Mouse (Mus musculus) ovary, adult 18-20 months (tissue): ENCODE data around the gene Tbc1d2b.

ENCODE experiments used
- DNase-seq: peaks from one replicate; pipeline ENCODE4 v3.0.0; 2022; ENCODE audit warnings: low spot score, mixed read lengths

The Tbc1d2b gene

DNA sequence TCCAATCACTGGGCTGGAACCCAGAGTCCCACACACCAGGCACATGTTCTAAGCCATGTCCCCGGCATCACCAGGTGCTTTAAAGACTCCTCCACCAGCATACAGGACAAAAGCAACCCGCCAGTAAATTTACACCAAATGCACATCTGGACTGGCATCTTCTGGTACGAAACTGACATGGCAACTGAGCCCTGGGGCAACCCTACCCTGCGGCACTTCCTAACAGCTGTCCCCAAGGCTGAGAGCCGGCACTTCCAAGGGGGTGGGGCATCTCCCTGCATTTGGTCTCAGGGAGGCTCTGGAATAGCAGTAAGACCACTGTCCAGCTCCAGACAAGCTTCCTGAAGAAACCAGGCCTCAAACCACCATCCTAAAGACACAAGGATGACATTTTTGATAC lies 67.4 kb downstream of the Tbc1d2b start:
- DNase-seq, result no peak

DNA sequence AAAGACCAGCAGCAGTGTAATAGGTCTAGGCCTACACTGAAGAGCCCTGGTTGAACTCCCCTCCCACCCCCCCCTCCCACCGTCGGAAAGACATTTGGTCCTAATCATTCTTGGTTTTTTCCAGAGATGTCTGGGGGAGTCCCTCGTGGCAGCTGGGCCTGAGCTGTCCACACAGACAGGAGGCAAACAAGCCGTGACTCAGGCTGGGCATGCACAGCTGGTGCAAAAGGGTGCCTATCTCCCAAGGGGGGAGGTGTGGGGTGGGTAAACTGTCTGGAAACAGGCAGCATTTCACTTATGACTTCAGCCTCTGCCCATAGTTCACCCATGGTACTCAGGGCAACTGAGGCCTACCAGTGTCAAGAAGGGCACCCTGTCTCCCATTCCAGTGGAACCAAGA lies 69.1 kb downstream of the Tbc1d2b start:
- DNase-seq, result no peak

DNA sequence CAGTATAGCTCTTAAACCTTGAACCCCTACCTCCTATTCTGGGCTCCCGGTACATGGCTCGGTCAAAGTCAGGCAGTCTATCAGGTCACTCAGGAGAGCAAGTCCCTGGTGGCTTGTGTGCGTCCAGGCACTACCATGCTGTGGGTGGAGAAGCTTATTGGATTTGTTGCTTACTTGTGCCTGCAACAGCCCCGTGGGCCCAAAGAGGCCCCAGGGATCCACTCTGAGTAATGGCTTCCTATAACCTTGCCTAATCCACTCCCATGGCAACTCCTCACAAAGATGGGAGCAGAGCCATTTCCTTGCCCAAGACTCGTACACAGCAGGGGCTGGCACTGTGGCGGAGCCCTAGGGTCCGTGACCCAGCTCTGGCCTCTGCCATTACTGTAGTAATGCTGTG lies 69.5 kb downstream of the Tbc1d2b start:
- no peak for DNase-seq

- DNase-seq, result no peak
Observed at GRCm38 (mm10) chr9:90200501-90200900, 70.1 kb downstream of the Tbc1d2b start.

DNA sequence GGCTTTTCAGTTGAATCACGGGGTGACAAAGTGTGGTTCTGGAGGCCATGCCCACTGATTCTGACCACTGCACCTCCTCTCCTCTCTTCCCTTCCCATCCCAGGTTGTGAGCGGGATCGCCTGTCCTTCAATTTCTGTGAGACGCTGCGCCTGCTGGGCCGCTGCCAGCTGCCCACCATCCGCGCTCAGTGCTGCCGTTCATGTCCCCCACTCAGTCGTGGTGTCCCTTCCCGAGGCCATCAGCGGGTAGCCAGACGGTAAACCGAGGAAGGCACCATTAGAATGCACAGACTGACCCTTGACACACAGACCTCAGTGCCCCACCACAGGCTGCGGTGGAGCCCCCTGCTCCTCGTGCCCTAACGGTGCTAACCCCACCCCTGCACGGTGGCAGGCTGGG lies 71.0 kb downstream of the Tbc1d2b start:
- DNase-seq, result no peak

- DNase-seq, result peak; percentile 29
Observed at GRCm38 (mm10) chr9:90198531-90199449, 71.8 kb downstream of the Tbc1d2b start.

DNA sequence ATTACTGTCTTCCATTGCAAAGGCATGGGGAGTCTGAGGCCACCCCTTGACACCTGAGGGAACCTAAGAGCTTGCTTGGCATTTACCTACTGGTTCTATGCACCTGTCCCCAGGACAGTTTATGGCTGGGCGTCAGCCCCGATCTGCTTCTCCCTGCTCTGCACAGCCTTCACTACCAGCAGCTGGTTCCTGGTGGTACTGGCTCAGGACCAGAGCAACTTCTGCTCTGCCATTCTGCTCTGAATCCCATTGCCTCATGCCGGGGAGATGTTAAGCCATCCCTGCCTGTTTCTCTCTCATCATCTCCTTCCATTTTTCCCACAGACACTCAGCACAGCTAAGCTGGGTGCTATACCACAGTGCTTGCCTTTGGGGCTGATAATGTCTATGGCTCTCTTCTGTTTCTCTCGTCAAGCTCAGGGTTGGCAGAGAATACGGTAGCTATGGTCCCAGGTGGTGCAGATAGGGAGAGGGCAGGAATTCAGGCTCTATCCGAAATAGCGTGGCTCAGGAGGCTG lies 72.7 kb downstream of the Tbc1d2b start:
- DNase-seq, result no peak

DNA sequence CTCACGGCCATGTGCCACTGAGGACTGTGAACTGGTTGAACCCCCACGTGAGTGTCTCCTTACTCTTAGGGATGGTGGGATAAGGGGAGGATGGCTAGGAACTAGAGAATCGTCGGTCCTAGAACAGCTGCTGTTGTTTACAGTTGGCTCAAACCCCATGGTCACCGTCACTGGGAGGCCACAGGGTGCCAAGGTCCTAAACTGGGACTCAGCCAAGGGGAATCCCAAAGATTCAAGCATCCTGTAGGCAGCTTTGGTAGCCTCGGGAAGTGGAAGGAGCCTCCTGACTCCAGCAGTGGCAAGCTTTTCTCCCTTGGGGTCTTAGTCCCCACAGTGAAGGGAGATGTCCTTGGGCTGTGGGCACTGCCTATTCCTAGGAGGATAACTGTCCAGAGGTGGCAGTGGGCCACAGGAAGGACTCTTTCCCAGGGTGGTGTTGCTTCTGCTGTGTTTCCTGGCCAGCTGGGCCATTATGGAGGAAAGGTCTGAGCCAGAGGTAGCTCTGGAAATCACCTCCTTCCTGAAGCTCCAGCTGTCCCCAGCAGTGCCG lies 73.4 kb downstream of the Tbc1d2b start:
- peak; percentile 51 for DNase-seq

- DNase-seq, result no peak
Observed at GRCm38 (mm10) chr9:90196262-90196661, 74.3 kb downstream of the Tbc1d2b start.

- no peak for DNase-seq
Observed at GRCm38 (mm10) chr9:90195000-90195399, 75.6 kb downstream of the Tbc1d2b start.

DNA sequence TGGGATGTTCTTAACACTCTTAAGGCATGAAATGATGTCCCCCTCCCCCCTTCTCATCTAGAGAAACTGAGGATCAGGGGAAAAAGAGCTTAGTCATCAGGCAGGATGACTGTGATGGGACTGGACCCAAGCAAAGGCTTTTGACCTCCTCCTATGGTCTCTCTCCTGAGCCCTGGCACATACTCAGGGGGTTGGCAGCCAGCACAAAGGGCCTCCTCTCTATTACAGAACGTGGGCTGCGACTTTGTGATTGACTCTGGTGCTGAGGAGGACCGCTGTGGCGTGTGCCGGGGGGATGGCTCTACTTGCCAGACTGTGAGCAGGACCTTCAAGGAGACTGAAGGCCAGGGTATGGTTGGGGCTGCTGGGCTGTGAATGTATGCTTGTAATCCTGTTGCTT lies 81.2 kb downstream of the Tbc1d2b start:
- DNase-seq, result no peak

DNA sequence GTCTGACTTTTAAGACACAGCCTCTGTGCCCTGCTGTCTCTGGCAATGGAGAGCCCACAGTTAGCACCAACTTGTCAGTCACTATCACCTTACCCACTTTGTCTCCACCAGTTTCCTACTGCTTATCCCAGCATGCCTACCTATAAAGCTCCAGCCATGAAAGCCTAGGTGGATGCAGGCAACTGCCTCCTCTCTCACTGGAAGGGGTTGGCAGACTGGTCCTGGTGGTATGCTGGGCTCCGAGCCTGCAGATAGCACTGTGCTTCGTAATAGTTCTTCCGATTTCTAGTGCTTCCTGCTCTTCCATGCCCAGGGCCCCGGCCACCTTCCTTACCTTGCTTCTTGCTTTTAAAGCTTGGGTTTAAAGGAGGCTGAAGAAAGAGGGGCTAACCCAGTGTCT lies 81.7 kb downstream of the Tbc1d2b start:
- DNase-seq, result no peak

DNA sequence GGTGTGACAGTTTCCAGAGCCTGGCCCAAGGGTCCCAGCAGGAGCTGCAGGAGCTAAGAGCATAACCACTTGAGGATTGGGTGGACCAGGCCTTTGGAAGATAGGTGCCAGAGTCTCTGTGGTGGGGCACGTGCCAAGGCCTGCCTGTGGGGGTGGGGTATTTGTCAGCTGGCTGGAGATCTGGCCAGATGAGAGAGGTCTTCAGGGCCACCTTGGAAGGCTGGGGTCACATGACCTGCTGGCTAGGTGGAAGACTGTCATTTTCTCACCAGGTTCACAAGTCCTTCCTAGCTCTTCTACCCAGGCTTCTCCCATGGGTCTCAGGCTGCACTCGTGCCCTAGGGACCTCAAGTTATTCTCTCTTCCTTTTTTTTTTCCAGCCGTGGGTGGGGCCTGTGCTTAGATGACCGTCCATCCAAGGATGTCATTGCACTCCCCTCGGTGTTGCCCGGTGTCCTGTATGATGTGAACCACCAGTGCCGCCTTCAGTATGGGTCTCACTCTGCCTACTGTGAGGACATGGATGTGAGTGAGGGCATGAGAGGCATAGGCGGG lies 85.2 kb downstream of the Tbc1d2b start:
- no peak for DNase-seq

DNA sequence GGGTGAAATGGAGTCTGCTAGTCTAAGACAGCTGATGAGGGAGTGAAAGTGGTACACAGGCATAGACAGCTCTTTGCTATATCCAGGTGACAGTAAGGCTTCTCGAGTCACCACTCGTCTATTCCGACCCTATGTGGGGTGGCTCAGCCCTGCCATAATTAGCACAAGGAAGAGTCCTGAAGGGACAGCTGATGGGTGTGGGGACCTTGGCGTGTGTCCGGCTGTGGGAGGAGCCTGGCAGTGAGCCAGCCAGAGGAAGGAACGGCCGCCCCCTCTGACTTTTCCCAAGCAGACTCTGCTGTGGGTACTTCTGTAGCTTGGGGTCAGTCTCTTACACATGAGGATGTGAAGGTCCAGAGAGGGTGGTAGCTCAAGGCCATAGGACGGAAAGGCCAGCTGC lies 86.5 kb downstream of the Tbc1d2b start:
- DNase-seq, result no peak

DNA sequence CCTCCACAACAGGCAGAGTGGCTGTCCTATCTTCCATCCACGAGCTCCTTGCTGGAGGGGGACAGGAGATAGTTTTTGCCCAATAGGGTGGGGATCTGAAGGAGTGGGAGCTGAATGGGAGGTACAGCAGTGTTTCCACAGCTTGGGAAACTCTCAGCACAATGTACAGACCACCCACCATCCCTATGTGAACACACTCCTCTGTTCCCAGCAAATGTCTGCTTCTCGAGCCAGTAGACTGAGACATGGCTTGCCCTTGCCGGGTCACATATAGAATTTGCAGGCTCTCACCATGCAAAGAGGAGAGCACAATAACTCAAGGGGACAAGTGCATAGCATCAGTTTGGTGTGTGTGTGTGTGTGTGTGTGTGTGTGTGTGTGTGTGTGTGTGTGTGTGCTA lies 87.1 kb downstream of the Tbc1d2b start:
- no peak for DNase-seq

DNA sequence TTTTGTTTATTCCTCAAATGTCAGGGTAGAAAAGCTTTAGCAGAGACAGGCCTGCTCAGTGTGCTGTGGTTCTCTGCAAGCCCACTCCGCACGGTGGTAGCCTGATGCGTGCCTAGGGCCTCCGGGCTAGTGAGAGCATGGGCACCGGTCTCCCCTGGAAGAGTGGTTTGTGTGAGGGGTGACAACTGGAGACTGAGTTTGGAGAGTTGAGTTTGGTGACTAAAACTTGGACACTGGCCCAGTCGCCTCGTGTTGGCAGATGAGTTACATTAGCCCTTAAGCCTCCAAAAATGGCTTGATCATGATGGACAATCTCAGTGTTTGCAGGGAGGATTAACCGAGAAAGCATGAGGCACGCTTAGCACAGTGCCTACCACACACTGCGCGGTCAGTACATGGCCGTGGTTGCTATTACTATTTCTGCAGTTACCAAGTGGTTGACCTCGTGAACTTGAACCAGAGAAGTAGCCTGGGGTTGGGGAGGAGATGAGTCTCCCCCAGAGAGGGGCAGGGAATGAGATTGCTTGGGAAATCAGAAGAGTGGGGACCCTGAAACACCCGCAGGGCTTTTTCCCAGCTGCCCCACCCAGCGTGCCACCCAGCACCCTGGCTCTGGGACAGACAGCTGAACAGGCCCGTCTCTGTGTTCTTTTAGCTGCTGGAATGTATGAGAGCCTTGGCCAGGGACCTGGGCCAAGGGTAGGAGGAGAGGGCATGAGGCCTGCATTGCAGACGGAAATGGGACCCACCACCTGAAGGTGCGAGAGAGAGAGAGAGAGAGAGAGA lies 87.8 kb downstream of the Tbc1d2b start:
- no peak for DNase-seq

DNA sequence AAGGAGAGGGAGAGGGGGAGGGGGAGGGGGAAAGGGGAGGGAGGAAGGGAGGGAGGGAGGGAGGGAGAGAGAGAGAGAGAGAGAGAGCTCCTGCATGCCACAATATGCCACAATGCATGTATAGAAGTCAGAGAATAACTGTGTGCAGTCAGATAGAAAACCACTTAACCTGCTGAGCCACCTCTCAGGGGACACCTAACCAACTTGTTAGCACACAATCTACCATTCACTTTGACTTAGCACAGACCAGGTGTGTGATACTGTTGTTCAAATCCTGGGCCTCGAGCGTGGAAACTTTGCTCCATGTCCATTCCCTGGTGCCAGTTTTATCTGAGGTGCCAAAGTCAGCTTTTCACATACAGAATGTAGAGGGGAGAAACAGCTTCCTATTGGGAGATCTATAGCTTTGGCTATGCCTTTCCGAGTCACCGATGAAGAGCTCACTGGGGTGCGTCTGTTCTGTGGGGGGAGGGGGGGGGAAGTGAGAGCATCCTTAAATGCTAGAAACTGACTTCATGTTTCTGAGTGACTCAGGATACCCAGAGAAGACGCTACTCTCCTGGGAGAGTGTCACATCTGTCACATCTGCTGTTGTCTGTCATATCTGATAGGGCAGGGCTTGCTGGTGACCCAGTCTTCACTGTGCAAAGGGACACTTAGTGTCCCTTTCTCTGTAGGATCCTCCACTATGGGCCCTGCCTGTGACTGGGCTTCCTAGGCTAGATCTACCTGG lies 88.8 kb downstream of the Tbc1d2b start:
- DNase-seq, result no peak

- no peak for DNase-seq
Observed at GRCm38 (mm10) chr9:90179409-90179808, 91.2 kb downstream of the Tbc1d2b start.

- no peak for DNase-seq
Observed at GRCm38 (mm10) chr9:90173330-90173729, 97.3 kb downstream of the Tbc1d2b start.

- no peak for DNase-seq
Observed at GRCm38 (mm10) chr9:90172528-90173321, 97.9 kb downstream of the Tbc1d2b start.

- DNase-seq, result no peak
Observed at GRCm38 (mm10) chr9:90171421-90171820, 99.2 kb downstream of the Tbc1d2b start.
